Mouse (Mus musculus) cerebellum, postnatal 36 days (tissue): ENCODE measurements at regions not wholly inside any gene's neighbourhood (a gene's known extent, or its start where the extent isn't known, plus 50 kb on each side); places are given as distances from the start of the nearest gene placed in this dataset.
A peak's percentile ranks its signal among the peaks of the same experiment; 100 is the strongest.

Experiments used
- DNase-seq, 2 experiments: peaks; one replicate each; pipeline ENCODE4 v3.0.0; 2021 to 2022; ENCODE audit warnings: mixed read lengths in 2 of 2

DNA sequence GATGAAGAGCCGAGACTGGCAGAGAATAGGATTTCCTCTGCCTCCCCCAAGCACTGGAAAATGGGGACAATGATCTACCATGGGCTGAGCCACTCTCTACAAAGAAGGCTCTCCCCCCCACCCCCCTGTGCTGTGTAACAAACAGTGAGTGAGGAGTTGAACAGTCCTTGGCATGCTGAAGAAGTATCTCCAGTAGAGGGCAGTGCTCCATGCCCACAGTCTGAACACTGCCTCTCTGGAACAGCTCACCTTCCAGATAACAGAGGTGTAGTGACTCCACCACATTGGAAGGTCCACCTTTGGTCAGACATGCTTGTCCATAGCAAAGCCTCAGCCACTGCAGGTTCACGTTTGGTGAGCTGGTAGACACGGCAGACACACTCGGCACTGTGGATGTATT lies 85.2 kb upstream of the Bach2 start:
- peak; percentile 23 to 31 for DNase-seq

DNA sequence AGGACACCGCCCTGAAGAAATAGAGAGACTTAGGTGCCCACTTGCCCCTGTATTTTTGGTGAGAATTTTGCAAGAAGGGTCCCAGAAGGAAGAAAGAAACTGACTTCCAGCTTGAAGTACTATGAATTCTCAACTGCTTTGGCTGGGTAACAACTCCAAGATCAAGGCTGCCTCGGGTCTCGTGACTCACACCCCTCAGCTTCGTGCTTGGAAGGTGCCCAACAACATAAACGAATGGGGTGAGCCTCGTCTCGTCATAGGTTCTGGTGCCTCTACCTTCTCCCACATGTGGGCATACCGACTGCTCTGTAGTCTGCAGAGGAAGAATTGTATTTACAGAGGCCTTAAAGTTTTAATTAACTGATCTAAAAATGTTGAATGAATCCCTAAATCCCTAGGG lies 81.6 kb upstream of the Bach2 start:
- DNase-seq, result no peak

DNA sequence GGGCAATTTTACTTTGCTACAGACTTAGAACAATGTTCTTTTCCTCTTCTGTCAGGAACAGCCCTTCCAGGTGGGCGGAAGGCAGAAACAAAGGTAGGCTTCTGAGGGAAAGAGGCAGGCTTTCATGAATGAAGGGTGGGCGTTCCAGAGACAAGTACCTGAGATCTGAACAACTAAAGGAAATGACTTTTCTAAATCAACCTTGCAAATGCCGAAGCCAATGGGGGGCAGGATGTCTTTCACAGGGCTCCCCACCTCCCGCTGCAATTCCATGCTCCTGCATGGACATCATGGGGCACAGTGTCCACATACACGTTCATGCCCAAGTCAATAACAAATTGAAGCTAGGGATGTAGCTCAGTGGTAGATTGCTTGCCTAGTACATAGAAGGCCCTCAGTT lies 80.2 kb upstream of the Bach2 start:
- no peak for DNase-seq

DNA sequence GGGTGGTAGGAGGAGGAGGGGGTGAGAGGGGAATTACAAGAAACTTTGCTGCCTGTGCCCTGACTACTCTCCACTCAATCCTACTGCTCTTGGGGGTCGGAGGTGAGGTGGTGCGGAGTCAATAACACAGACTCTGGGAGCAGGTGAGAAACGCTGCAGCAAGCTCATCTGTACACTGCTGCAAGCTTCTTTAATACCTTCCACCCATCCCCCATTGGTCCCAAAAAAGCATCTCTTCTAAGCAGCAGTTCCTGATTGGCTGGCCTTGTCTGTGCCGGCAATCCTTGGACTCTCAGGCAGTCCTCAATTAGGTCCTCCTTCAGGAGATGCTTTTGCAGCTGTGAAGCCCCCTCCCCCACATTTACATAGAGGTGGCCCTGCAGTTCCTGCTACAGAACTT lies 79.7 kb upstream of the Bach2 start:
- no peak for DNase-seq

DNA sequence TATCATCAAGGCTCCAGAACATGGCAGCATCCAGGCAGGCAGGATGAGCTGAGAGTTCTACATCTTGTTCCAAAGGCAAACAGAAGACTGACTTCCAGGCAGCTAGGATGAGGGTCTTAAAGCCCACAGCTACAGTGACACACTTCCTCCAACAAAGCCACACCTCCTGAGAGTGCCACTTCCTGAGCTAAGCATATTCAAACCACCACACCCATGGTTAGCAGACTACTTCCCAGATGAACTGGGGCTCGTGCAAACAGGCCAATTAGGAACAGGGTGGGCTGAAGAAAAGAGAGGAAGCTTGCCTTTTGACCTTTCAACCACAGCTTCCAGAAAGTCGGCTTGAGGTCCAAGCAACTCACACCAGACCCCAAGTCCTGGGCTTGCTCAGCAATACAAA lies 77.8 kb upstream of the Bach2 start:
- no peak for DNase-seq

DNA sequence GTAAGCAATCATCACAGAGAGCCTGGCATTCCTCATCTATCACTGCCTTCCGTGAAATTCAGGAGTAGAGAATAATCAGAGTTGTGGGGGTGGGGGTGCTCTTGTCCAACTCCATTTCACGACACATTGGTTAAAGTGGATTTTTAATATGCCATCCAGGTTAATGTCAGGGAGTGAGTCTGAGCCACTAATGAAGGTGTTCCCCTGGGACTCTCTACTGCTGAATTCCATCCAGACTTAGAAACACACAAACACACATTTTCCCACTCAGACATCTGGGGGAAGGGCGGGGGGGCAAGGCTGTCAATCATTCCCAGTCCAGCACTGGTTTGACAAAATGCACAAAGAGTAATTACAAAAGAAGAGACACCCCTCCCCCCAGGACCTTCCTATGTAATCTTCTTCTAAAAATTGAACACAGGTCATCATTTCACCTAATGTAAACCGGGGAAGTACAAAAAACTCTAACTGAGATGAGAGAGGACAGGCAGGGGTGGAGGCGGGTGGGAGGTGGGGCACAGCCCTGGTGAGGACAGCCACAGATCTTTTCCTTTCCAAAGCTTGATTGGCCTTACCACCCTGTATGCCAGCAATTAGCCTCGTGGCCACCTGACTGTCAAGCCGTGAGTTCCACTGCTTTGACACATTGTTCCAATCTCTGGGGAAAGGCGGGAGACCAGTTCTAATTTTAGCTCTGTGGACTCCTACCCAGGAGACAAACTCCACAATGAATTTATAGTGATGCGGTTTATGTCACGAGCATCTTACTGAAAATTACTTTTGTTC lies 76.5 kb upstream of the Bach2 start:
- no peak for DNase-seq

DNA sequence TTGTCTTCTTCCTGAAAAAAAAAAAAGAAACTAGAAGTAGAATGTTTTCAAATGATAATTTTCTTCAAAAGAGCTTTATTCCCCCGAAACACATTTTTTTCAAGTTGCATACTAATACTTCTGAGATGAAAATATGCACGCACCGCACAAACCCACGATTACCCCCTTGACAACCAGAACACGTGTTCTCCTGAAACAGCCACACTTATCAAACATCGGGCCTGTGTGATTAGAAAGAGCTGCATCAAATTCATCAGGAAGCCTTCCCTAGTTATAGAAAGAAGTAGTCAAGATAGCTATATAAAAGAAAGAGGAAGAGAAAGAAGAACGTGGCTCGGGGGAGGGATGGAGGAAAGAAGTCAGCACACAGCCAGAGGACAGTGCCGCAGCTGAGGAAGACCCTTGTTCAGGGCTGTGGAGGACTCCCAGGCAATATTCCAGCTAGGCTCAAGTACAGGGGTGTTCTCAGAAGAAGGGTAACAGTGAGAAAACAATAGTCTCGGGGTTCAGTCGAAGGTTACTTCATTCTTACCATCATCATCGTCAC lies 75.8 kb upstream of the Bach2 start:
- DNase-seq, result no peak

DNA sequence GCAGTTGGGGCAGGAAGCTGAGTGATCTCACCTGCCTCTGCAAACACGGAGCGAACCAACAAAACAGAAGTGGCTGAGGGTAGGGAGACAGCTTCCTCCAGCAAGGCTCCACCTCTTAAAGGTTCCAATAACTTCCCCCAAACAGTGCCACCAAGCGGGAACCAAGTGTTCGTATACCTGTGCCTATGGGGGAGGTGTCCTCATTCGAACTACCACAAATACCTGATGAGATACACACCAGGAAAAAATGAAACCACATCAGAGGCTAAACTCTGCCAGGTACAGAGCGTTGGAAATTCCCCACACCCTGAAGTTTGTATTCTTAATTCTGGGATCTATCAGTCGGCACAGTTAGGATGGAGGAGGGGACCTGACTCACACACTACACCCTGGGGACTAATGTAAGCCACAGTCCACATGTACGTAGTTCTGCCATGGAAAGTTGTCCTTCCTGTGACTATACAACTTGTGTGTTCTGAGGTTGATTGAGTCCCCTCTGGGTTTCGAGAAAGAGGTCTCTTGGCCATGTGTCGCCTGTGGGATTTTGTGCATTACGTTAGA lies 74.4 kb upstream of the Bach2 start:
- DNase-seq, result no peak

DNA sequence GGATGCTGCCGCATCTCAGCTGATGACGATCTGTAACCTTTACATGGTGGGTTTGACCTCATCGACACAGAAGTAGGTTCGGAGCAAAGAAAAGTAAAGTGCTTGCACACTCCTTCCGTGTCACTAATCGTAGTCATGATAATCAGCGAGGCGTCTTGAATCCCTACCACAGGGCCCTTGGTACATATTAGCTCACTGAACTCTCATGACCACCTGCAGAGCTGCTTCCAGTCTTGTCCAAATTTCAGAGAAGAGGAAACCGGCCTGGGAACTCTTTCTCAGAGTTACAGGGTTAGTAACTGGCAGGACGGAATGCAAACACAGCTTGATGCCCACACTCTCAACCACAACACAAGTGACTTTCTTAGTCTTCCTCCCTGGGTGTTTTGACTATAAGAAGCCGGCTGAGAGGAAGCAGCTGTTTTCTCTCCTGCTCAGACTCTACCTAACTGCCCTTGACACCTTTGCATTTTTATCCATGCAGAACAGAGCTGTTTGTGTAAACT lies 73.8 kb upstream of the Bach2 start:
- no peak for DNase-seq

DNA sequence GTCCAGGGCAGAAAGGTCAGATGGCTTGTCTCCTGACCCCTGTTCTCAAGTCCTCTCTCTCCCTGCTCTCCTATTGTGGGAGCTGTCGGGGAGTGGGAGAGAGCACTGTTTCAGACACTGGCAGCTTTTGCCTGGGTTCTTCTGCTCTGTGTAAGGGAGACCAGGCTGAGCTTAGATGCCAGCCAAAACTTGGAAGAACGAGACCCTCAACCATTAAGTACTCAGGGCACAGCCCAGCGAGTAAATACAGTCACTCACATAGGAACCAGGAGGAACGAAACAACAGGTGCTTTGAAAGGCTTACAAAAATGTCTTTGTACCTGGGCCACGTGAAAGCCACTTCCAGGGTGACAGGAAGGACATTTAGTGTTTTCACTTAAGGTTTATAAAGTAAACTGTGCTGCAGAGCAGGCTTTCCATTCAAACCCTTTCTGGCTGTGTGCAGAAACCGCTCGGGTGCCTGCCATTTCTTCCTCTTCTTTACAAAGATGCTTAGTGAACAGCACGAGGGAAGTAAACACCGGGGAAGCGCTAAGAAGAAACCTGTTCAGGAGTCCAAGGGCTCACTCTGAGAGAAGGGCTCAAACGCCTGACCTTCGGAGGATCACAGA lies 72.6 kb upstream of the Bach2 start:
- DNase-seq, result no peak

DNA sequence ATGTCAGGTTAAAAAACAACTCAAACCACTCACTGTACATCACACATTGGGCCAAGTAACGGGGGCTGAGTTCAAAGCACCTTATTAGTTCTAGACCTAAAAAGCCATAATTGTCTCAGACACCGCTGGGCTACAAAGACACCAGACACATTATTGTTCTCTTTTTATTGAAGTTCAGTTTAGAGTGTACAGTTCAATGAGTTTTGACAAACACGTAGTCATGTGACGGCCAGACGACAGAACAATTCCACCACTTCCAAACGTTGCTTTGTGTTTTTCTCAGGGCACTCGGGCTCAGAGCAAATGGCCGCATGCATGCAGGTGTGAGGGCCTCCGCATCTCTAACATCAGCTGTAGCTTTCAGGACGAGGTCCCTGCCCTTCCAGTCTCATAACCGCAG lies 71.5 kb upstream of the Bach2 start:
- DNase-seq, result no peak

DNA sequence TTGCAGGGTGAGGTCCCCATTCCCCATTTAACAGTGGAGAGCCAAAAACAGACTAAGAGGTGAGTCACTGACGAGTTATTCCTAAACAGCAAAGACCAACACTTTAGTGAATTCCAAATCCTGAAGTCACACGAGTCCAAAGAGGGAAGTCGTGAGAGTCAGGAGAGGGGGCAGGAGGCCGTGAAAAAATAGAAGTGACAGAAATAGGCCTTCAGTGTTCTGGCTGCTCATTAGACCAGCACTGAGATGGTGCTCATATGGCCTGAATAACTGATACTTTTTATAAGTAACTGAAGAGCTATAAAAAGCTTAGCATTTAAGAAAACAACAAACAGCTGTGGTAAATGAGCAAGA lies 68.5 kb upstream of the Bach2 start:
- DNase-seq, result no peak

DNA sequence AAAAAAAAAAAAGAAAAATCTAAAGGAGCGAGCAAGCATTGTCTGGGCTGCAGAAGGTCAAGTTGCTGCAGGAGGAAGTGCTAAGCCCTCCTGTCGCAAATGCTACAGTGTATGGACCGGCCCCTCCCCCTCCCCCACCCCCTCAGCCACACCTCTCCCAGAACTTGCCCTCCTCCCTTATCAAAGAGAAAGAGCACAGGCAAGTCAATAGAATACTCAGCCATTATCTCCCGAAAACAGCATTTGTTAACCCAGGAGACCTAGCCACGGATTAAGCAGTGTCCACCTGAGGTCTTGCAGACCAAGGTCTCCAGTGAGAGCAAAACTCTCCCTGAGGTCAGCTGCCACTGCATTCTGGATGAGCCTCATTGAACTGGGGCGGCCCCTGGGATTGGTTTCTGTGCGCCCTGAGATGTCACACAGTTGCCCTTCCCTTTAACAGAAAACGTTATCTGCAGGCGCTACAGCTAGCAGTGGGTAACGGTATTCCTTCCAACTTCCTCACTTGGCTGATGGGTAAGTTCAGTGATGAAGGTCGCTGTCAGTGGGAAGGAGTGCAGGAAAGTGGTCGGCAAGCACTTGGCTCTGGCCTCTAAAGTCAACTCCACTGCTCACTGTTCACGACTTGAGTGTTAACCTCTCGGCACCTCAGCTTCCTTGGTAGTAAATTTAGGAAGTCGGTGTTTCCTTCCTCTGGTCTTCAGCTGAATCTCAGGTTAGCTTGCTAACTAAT lies 68.0 kb upstream of the Bach2 start:
- no peak for DNase-seq

DNA sequence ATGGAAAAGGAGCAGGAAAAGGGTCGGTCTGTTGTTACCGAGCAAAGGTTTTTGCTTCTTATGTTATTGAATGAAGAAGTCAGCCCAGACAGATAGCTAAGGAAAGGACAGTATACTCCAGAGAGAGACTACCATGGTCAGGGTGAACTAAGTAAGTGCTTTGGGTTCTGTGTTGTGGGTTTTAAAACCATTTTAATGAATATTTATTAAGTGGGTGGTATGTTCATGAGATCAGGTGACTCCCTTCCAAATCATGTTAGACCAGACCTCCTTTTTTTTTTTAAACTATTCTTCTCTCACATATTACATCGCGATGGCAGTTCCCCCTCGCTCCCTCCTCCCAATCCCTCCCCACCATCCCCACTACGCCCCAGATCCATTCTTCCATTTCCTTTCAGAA lies 67.3 kb upstream of the Bach2 start:
- DNase-seq, result no peak

DNA sequence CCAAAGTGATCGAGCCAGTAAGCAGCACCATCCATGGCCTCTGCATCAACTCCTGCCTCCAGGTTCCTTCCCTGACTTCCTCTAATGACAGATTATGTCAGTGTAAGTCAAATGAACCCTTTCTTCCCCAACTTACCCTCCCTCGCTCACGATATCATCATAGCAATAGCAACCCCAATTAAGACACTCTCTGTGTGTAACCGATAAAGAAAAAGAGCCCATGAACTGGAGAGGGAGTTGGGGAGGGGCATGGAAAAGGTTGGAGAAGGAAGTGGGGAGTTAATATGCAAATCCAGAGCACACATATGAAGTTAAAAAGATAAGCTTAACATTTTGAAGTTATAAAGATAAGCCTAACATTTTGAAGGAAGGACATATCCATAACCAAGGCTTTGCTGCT lies 65.6 kb upstream of the Bach2 start:
- no peak for DNase-seq

DNA sequence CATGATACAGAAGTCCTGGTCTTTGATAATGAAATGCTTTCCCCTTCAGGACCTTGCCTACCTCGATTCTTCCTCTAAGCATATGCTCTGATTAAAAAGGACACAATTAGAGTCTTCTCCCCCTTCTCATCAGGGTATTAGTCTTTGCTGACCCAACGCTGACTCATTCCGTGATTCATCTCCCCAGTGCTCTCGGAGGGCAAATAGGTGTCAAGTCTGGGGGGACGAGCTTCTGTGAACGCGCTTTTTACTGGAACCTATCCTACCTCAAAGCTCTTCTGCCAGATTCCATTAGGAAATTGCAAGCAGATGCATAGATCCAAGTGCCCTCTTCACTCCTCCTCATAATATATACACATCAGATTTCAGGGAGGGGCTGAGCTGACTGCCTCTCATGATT lies 63.8 kb upstream of the Bach2 start:
- no peak for DNase-seq

DNA sequence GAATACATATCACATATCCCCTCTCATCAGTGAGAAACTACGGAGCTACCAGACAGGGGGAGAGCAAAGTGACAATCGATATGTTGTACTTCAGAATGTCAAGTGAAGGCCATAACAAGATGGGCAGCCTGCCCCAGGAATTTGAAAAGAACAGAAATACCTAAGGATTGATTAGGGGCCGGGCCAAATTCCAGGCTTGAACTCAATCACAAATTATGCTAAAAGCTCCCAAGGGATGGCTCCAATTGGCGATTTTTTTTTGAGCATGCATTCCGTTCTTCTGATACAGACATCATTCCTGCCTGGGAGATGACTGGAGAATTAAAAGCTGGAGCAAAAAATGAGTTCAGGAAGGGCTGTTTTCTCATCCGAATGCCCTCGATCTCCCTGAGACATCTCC lies 63.4 kb upstream of the Bach2 start:
- DNase-seq, result no peak

DNA sequence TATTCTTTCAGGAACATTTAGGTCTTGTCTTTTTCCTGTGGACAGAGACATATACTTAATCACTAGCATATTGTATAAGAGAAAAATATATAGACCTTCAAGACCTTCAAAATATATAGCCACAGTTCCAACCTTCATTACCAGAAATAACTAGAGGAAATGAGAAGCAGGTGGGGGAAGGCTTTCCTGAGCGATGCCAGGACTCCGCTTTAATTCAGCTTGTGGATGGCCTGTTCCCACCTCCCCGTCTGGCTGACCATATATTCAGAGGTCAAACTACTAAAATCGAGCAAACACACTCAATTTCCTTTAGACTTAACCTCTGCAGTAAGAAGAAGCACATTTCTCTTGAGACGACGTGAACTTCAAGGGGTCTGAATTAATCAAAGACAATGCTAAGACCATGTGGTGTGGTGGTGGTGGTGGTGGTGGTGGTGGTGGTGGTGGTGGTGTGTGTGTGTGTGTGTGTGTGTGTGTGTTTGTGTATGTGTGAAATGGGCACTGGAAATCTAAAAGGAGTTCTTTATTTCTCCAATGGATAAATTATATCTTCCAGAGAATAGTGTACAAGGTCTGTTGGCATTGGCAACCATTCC lies 62.7 kb upstream of the Bach2 start:
- no peak for DNase-seq

DNA sequence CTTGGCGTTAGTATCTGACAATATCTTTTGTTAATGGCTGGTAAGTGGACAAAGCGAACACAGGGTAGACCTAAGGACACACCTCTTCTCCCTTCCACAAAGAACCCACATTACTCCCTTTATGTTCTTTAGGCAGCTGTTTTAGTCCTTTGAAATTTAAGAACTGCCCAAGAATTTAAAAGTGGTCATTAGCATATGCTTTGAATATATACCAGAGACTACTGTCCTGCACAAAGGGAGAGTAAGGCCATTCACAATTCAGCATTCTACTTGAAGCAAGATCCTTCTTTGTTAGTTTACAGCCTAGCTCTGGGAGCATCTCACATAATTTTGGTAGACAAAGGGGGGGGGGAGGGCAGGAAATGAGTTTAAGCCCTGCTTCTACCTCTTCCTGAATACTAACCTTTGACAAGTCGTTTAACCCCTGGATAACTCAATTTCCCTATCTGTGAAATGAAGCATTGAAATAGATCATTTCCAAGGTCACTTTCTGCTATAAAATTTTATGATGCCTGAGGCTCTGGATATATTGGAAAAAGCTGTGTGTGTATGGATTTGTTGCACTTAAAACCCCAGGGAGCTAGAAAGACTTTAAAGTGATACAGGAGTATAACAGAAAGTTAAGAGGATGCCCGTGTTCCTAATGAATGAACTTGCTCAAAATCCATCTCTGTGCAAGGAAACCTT lies 62.0 kb upstream of the Bach2 start:
- DNase-seq, result no peak

DNA sequence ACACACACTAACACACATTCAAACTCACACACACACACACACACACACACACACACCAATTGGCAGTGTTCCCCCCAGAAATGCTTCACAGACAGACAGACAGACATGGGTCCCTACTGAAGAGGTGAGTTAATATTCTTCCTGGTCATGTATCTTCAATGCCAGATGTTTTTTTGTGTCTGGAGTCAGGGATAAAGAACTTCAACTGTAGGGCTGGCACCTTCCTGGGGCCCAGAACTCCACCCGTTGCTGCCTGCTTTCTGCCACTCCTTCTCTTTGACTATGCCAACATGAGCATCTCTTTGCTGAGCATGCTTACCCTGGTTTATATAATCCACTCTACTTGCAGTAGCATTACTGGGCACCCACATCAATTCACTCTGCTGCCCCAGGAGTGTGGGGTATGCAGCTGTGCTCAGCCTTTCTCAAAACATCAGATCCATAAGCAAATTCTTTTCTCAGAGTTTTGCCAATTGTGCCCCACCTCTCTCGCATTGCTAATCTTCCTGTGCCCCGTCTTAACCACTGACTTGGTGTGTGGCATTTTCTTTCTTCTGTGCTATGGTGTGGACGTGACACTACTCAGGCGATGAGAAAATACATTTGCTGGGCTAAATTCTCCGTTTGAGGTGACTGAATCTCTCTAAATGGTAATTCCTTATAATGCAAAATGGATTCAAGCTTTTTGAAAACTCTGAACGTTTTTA lies 60.5 kb upstream of the Bach2 start:
- no peak for DNase-seq

DNA sequence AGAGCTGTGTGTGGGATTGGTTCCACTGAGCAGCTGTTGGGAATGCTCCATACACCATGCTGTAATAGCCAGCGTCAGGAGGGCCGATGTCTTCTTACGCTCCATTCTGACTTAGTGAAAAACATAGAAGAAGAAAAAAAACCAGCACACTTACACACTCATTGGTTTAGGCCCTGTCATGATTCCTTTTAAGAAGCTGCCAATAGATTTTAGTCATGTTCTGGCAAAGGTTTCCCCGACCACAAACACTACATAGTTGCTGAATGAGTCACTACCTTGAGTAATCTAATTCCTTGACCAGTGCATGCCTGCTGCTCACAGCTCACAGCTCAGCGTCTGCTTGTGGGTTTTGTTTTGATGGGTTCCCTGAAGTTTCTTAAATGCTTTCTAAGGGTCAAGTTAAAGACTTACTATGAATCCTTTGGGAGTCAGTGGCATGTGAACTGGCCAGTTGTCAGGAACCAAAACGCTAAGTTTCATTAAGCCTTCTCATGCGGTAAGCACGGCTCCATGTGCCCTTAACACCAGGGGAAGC lies 58.8 kb upstream of the Bach2 start:
- no peak for DNase-seq

DNA sequence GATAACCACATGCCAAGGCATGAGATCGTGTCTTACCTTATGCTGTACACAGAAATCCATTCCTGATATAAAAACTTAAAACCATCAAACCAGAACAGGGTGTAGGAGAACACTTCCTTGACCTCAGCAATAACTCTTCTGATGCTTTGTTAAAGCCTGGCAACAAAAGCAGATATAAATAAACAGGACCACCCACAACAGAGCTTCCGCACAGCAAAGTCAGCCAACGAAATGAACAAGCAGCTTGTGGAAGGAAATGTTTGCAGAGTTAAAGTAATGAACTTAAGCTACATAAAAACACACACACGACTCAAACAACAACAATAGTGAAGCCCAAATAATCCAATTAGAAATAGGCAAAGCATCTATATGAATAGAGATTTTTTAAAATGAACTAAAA lies 54.8 kb upstream of the Bach2 start:
- no peak for DNase-seq
